Mouse (Mus musculus): ENCODE measurements at regions not wholly inside any gene's neighbourhood (a gene's known extent, or its start where the extent isn't known, plus 50 kb on each side); places are given as distances from the start of the nearest gene placed in this dataset.

GRCm38 (mm10) chr10:117579210-117579609 is 50.1 kb upstream of the Cpm start:
- no peak for DNase-seq (ENCODE audit: extremely low read depth, insufficient read length, low spot score)

- DNase-seq (ENCODE audit: extremely low read depth, insufficient read length, low spot score) = no peak
Observed at GRCm38 (mm10) chr10:117578696-117579146, 50.6 kb upstream of the Cpm start.

- no peak for DNase-seq (ENCODE audit: extremely low read depth, insufficient read length, low spot score)
Observed at GRCm38 (mm10) chr10:117577970-117578695, 51.2 kb upstream of the Cpm start.

GRCm38 (mm10) chr10:117576881-117577730 is 52.2 kb upstream of the Cpm start:
- no peak for DNase-seq (ENCODE audit: extremely low read depth, insufficient read length, low spot score)

GRCm38 (mm10) chr10:117576154-117576859 is 53.0 kb upstream of the Cpm start:
- DNase-seq (ENCODE audit: extremely low read depth, insufficient read length, low spot score) = no peak

GRCm38 (mm10) chr10:117575404-117576153 is 53.7 kb upstream of the Cpm start:
- no peak for DNase-seq (ENCODE audit: extremely low read depth, insufficient read length, low spot score)

- no peak for DNase-seq (ENCODE audit: extremely low read depth, insufficient read length, low spot score)
Observed at GRCm38 (mm10) chr10:117574915-117575314, 54.4 kb upstream of the Cpm start.

- DNase-seq (ENCODE audit: extremely low read depth, insufficient read length, low spot score) = no peak
Observed at GRCm38 (mm10) chr10:117574056-117574727, 55.1 kb upstream of the Cpm start.

- DNase-seq (ENCODE audit: extremely low read depth, insufficient read length, low spot score) = no peak
Observed at GRCm38 (mm10) chr10:117573596-117573850, 55.8 kb upstream of the Cpm start.

- no peak for DNase-seq (ENCODE audit: extremely low read depth, insufficient read length, low spot score)
Observed at GRCm38 (mm10) chr10:117572746-117573595, 56.3 kb upstream of the Cpm start.

- DNase-seq (ENCODE audit: extremely low read depth, insufficient read length, low spot score) = no peak
Observed at GRCm38 (mm10) chr10:117571891-117572573, 57.3 kb upstream of the Cpm start.

- DNase-seq (ENCODE audit: extremely low read depth, insufficient read length, low spot score) = no peak
Observed at GRCm38 (mm10) chr10:117570971-117571861, 58.1 kb upstream of the Cpm start.

GRCm38 (mm10) chr10:117570091-117570970 is 59.0 kb upstream of the Cpm start:
- DNase-seq (ENCODE audit: extremely low read depth, insufficient read length, low spot score) = no peak

GRCm38 (mm10) chr10:117569301-117570079 is 59.8 kb upstream of the Cpm start:
- no peak for DNase-seq (ENCODE audit: extremely low read depth, insufficient read length, low spot score)

- DNase-seq (ENCODE audit: extremely low read depth, insufficient read length, low spot score) = no peak
Observed at GRCm38 (mm10) chr10:117568472-117569300, 60.6 kb upstream of the Cpm start.

- no peak for DNase-seq (ENCODE audit: extremely low read depth, insufficient read length, low spot score)
Observed at GRCm38 (mm10) chr10:117568138-117568387, 61.2 kb upstream of the Cpm start.
